In genomic region chr8:69797661-69798060, GRCm38 (mm10) we compare ENCODE assay signal across 29 mouse cellular contexts. TPM values are rescaled to one million over a fixed set of nuclear protein-coding genes. Genes with fewer than 3 reads are reported as not detected.
DNase-seq lines count a peak whose midpoint lies in the region; ATAC-seq lines count a peak whose summit lies in the region.
"Had no signal": no experiment of that assay in that cellular context is flagged by ENCODE, and none has a peak within 500 bp of the region (broad histone marks: within the 10 kb centered on the region; RNA-seq: fewer than 3 reads in every experiment).

No protein-coding gene starts in this region.

- H3K4me1 ChIP-seq in kidney, embryonic 15.5 days = peaks cover 10% of the 10 kb centered on the region
- peaks cover 1% of the 10 kb centered on the region for H3K4me1 ChIP-seq in midbrain, embryonic 11.5 days (ENCODE audit: control insufficient read depth, insufficient read depth, low read length)
- H3K4me1 ChIP-seq in midbrain, embryonic 16.5 days (ENCODE audit: control insufficient read depth, insufficient read depth, low read length) = peaks cover 6% of the 10 kb centered on the region

- DNase-seq in kidney, adult 11 months = peak; percentile 1
- DNase-seq in midbrain, embryonic 11.5 days (ENCODE audit: low spot score, missing footprints) = peak; percentile 73
- DNase-seq in thymus, postnatal 14 days = peak; percentile 1
- no peak for DNase-seq in thymus, postnatal 0 days (ENCODE audit: low spot score)
- DNase-seq: adrenal gland, postnatal 14 days; cerebellum, adult 11 months; cerebellum, adult 9-10 months; cerebellum, postnatal 36 days; gastrocnemius, postnatal 25 days; heart, adult 18-20 months; heart, postnatal 10 days; kidney, adult 18-20 months; lung, postnatal 4 days; right cerebral cortex, postnatal 4 days had no signal

- H3K9me3 ChIP-seq in kidney, embryonic 15.5 days (replicated peaks) = no peaks in the 10 kb centered on the region
- no peaks in the 10 kb centered on the region for H3K9me3 ChIP-seq in midbrain, embryonic 11.5 days (ENCODE audit: control insufficient read depth, low read length)
- no peaks in the 10 kb centered on the region for H3K9me3 ChIP-seq in midbrain, embryonic 16.5 days (replicated peaks; ENCODE audit: control insufficient read depth, low read length, poor library complexity, severe bottlenecking)
- H3K9me3 ChIP-seq: forebrain, embryonic 13.5 days; heart, embryonic 13.5 days; hindbrain, embryonic 10.5 days; hindbrain, embryonic 15.5 days; limb, embryonic 13.5 days; megakaryocyte, embryonic 14.5 days; midbrain, embryonic 13.5 days had no signal

- no peak overlapping the region for H3K4me2 ChIP-seq in kidney, embryonic 15.5 days
- H3K4me2 ChIP-seq in midbrain, embryonic 11.5 days = no peak overlapping the region
- no peak overlapping the region for H3K4me2 ChIP-seq in midbrain, embryonic 16.5 days (ENCODE audit: low read length)
- H3K4me2 ChIP-seq: forebrain, embryonic 13.5 days; heart, embryonic 13.5 days; hindbrain, embryonic 15.5 days; limb, embryonic 13.5 days; liver, embryonic 11.5 days; midbrain, embryonic 13.5 days had no signal

- no peak overlapping the region for H3K27ac ChIP-seq in kidney, embryonic 15.5 days
- no peak overlapping the region for H3K27ac ChIP-seq in midbrain, embryonic 11.5 days (ENCODE audit: low read depth, low read length)
- H3K27ac ChIP-seq in midbrain, embryonic 16.5 days (ENCODE audit: low read length) = no peak overlapping the region
- H3K27ac ChIP-seq: forebrain, embryonic 13.5 days; heart, embryonic 13.5 days; hindbrain, embryonic 10.5 days; hindbrain, embryonic 15.5 days; kidney, postnatal 0 days; limb, embryonic 13.5 days; midbrain, embryonic 13.5 days had no signal

- WGBS in kidney, embryonic 15.5 days = 93% methylated on average over 10 of the region's 10 CpGs
- WGBS in midbrain, embryonic 11.5 days = 93% methylated on average over 10 of the region's 10 CpGs
- 93% methylated on average over 10 of the region's 10 CpGs for WGBS in midbrain, embryonic 16.5 days

- no peaks in the 10 kb centered on the region for H3K27me3 ChIP-seq in kidney, embryonic 15.5 days
- no peaks in the 10 kb centered on the region for H3K27me3 ChIP-seq in midbrain, embryonic 11.5 days (ENCODE audit: control insufficient read depth, insufficient read depth, low read length)
- no peaks in the 10 kb centered on the region for H3K27me3 ChIP-seq in midbrain, embryonic 16.5 days (ENCODE audit: control insufficient read depth, insufficient read depth, low read depth, low read length)
- H3K27me3 ChIP-seq: forebrain, embryonic 13.5 days; heart, embryonic 13.5 days; hindbrain, embryonic 15.5 days; limb, embryonic 13.5 days; megakaryocyte, embryonic 14.5 days; midbrain, embryonic 13.5 days had no signal

- no peak overlapping the region for H3K4me3 ChIP-seq in kidney, embryonic 15.5 days (replicated peaks)
- H3K4me3 ChIP-seq in midbrain, embryonic 11.5 days (ENCODE audit: low read depth, low read length) = no peak overlapping the region
- H3K4me3 ChIP-seq in midbrain, embryonic 16.5 days (ENCODE audit: low read depth, low read length) = no peak overlapping the region
- H3K4me3 ChIP-seq: forebrain, embryonic 13.5 days; heart, embryonic 13.5 days; hindbrain, embryonic 10.5 days; hindbrain, embryonic 15.5 days; limb, embryonic 13.5 days; megakaryocyte, embryonic 14.5 days; midbrain, embryonic 13.5 days had no signal

- no peak for ATAC-seq in kidney, embryonic 15.5 days (replicated peaks; ENCODE audit: low FRiP score)
- no peak for ATAC-seq in midbrain, embryonic 11.5 days (ENCODE audit: low FRiP score)
- no peak for ATAC-seq in midbrain, embryonic 16.5 days
- ATAC-seq: CD4-positive, CD25-positive, alpha-beta regulatory T cell, adult 4 months; forebrain, embryonic 13.5 days; inflammation-experienced regulatory T-cells, adult 6 months; midbrain, embryonic 13.5 days had no signal

- no peak overlapping the region for H3K9ac ChIP-seq in kidney, embryonic 15.5 days
- no peak overlapping the region for H3K9ac ChIP-seq in midbrain, embryonic 11.5 days (ENCODE audit: low read length)
- H3K9ac ChIP-seq in midbrain, embryonic 16.5 days (ENCODE audit: low read depth, low read length) = no peak overlapping the region
- H3K9ac ChIP-seq: forebrain, embryonic 13.5 days; heart, embryonic 13.5 days; hindbrain, embryonic 15.5 days; limb, embryonic 13.5 days; midbrain, embryonic 13.5 days had no signal

- peaks cover 96% of the 10 kb centered on the region for H3K36me3 ChIP-seq in kidney, embryonic 15.5 days
- peaks cover 60% of the 10 kb centered on the region for H3K36me3 ChIP-seq in midbrain, embryonic 11.5 days (ENCODE audit: control insufficient read depth, insufficient read depth, low read length)
- peaks cover 52% of the 10 kb centered on the region for H3K36me3 ChIP-seq in midbrain, embryonic 16.5 days (ENCODE audit: control insufficient read depth, insufficient read depth, low read length)

RNA-seq across cellular contexts. Expression of gene Zfp866, which starts 6.7 kb away (rescaled TPM):
- 29.8 and 30.1 TPM in 2 replicates for polyA plus RNA-seq in kidney, embryonic 15.5 days (2015; fragmentation: Nextera tagmentation; extraction: Ambion mirVana)
- polyA plus RNA-seq in midbrain, embryonic 11.5 days (2014; fragmentation: Nextera tagmentation; extraction: Ambion mirVana) = 41.5 and 42.2 TPM in 2 replicates
- polyA plus RNA-seq in midbrain, embryonic 16.5 days (2015; fragmentation: Nextera tagmentation; extraction: Ambion mirVana) = 38.8 and 44.3 TPM in 2 replicates
- polyA plus RNA-seq in thymus, postnatal 0 days (2015; fragmentation: Nextera tagmentation; extraction: Ambion mirVana) = 18.3 and 22.1 TPM in 2 replicates

RNA-seq across cellular contexts. Expression of gene Atp13a1, which starts 6.7 kb away (rescaled TPM):
- polyA plus RNA-seq in kidney, embryonic 15.5 days (2015; fragmentation: Nextera tagmentation; extraction: Ambion mirVana) = 47.9 and 54.3 TPM in 2 replicates
- 33.8 and 40.7 TPM in 2 replicates for polyA plus RNA-seq in midbrain, embryonic 11.5 days (2014; fragmentation: Nextera tagmentation; extraction: Ambion mirVana)
- 55.5 and 57.1 TPM in 2 replicates for polyA plus RNA-seq in midbrain, embryonic 16.5 days (2015; fragmentation: Nextera tagmentation; extraction: Ambion mirVana)
- polyA plus RNA-seq in thymus, postnatal 0 days (2015; fragmentation: Nextera tagmentation; extraction: Ambion mirVana) = 37.2 and 39.2 TPM in 2 replicates

RNA-seq across cellular contexts. Expression of gene Gmip, which starts 10.8 kb away (rescaled TPM):
- polyA plus RNA-seq in kidney, embryonic 15.5 days (2015; fragmentation: Nextera tagmentation; extraction: Ambion mirVana) = 9.5 and 10.1 TPM in 2 replicates
- polyA plus RNA-seq in midbrain, embryonic 11.5 days (2014; fragmentation: Nextera tagmentation; extraction: Ambion mirVana) = 7.8 TPM in 2 replicates
- polyA plus RNA-seq in midbrain, embryonic 16.5 days (2015; fragmentation: Nextera tagmentation; extraction: Ambion mirVana) = 40.3 and 42.1 TPM in 2 replicates
- polyA plus RNA-seq in thymus, postnatal 0 days (2015; fragmentation: Nextera tagmentation; extraction: Ambion mirVana) = 30.9 and 35.0 TPM in 2 replicates

RNA-seq across cellular contexts. Expression of gene Gm20422, which starts 23.0 kb away (rescaled TPM):
- polyA plus RNA-seq in kidney, embryonic 15.5 days (2015; fragmentation: Nextera tagmentation; extraction: Ambion mirVana) = 1.8 TPM in 1 of 2 replicates, not detected in the other
- 1.4 and 1.6 TPM in 2 replicates for polyA plus RNA-seq in midbrain, embryonic 11.5 days (2014; fragmentation: Nextera tagmentation; extraction: Ambion mirVana)
- 0.31 and 0.83 TPM in 2 replicates for polyA plus RNA-seq in midbrain, embryonic 16.5 days (2015; fragmentation: Nextera tagmentation; extraction: Ambion mirVana)
- polyA plus RNA-seq in thymus, postnatal 0 days (2015; fragmentation: Nextera tagmentation; extraction: Ambion mirVana) = 0.33 and 1.3 TPM in 2 replicates
- polyA plus RNA-seq: embryonic facial prominence, embryonic 11.5 days; hindbrain, embryonic 15.5 days; testis, adult 2 months had no signal

RNA-seq across cellular contexts. Expression of gene Lpar2, which starts 24.6 kb away (rescaled TPM):
- 0.62 and 0.84 TPM in 2 replicates for polyA plus RNA-seq in kidney, embryonic 15.5 days (2015; fragmentation: Nextera tagmentation; extraction: Ambion mirVana)
- polyA plus RNA-seq in midbrain, embryonic 11.5 days (2014; fragmentation: Nextera tagmentation; extraction: Ambion mirVana) = 0.72 and 1.2 TPM in 2 replicates
- polyA plus RNA-seq in midbrain, embryonic 16.5 days (2015; fragmentation: Nextera tagmentation; extraction: Ambion mirVana) = 0.69 and 0.88 TPM in 2 replicates
- 0.31 and 0.53 TPM in 2 replicates for polyA plus RNA-seq in thymus, postnatal 0 days (2015; fragmentation: Nextera tagmentation; extraction: Ambion mirVana)
